Mouse (Mus musculus): ENCODE results near the gene Acvrl1. TPM values are rescaled to one million over a fixed set of nuclear protein-coding genes. Genes with fewer than 3 reads are reported as not detected.

Gene Acvrl1
- polyA plus RNA-seq, 1 experiment from 2014 or later = 2.6 TPM

DNA sequence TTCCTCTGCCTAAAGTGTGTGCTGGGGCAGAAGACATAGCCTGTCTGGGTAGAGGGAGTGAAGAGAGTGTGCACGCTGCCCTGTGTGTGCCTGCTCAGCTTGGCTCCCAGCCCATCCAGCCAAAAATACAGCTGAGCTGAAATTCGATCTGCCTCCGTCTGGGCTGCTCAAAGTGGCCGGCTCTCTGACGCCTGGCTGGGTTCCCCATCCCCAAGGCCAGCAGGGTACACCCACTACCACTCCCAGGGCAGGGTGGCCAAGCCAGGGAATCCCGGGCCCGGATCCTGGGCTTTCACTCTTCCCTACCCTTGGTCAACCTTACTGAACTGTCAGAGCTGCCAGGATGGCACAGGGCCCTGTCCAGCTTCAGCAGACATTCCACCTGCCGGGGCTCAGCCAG lies 15.2 kb downstream of the Acvrl1 start:
- no peaks in the 10 kb centered on the region for H3K9me3 ChIP-seq (ENCODE audit: low read length)

DNA sequence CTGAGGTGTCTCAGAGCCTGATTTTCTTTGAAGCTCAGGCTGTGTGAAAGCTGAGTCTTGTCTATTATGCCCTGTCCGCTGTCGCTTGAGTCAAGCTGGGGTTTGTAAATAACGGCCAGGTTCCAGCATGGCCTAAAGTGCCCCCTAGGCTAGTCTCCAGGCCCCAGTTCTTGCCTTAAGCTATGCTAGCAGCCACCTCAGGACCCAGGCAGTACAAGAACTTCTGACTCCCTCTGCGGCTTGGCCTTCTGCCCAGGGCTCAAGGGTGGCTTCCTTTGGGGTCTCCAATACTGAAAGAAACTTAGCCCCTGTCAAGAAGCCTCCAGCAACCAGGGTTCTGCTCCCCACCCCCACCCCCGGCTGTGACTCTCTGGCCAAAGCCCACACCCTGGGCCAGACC lies 15.9 kb downstream of the Acvrl1 start:
- peak overlapping the region; percentile 42; the same call in 1 of the 2 replicates for H3K4me3 ChIP-seq (ENCODE audit: low read depth, low read length)
- TF ChIP-seq EP300 (IDR thresholded peaks at IDR 0.05; ENCODE audit: low read depth) (no peak), CTCF (IDR thresholded peaks at IDR 0.05; ENCODE audit: low read depth) (no peak)
- no peak for ATAC-seq
- WGBS (ENCODE audit: insufficient replicate concordance) = 81% methylated on average over 5 of the region's 5 CpGs
- H3K36me3 ChIP-seq (replicated peaks; ENCODE audit: insufficient read depth, low read length) = no peaks in the 10 kb centered on the region
- no peak for DNase-seq
- H3K4me2 ChIP-seq (ENCODE audit: low read depth, low read length) = peak overlapping the region; percentile 70
- H3K9me3 ChIP-seq (ENCODE audit: low read length) = no peaks in the 10 kb centered on the region
- peak overlapping the region; percentile 83 for H3K27ac ChIP-seq (ENCODE audit: low read depth)
- 0 out of 2 replicates have a peak overlapping the region, but pooled peaks have one; percentile 38 for H3K9ac ChIP-seq (replicated peaks)
- peaks cover 59% of the 10 kb centered on the region for H3K4me1 ChIP-seq (ENCODE audit: insufficient read depth)
- H3K27me3 ChIP-seq (ENCODE audit: insufficient read depth, low read length) = no peaks in the 10 kb centered on the region

More for the DNA sequence above, 15.2 kb downstream of the Acvrl1 start:
- 39% methylated on average over 8 of the region's 8 CpGs for WGBS (ENCODE audit: insufficient replicate concordance)
- no peak for TF ChIP-seq CTCF (IDR thresholded peaks at IDR 0.05; ENCODE audit: low read depth)
- TF ChIP-seq EP300 (IDR thresholded peaks at IDR 0.05; ENCODE audit: low read depth) = no peak
- H3K4me2 ChIP-seq (ENCODE audit: low read depth, low read length) = peak overlapping the region; percentile 70; the same call in 1 of the 2 replicates
- H3K27ac ChIP-seq (ENCODE audit: low read depth) = peak overlapping the region; percentile 83; the same call in 1 of the 2 replicates
- DNase-seq (peak; percentile 49), ATAC-seq (no peak)
- H3K9ac ChIP-seq (replicated peaks) = no peak overlapping the region
- no peaks in the 10 kb centered on the region for H3K27me3 ChIP-seq (ENCODE audit: insufficient read depth, low read length)
- no peaks in the 10 kb centered on the region for H3K36me3 ChIP-seq (replicated peaks; ENCODE audit: insufficient read depth, low read length)
- no peak overlapping the region for H3K4me3 ChIP-seq (ENCODE audit: low read depth, low read length)
- H3K4me1 ChIP-seq (ENCODE audit: insufficient read depth) = peaks cover 60% of the 10 kb centered on the region

DNA sequence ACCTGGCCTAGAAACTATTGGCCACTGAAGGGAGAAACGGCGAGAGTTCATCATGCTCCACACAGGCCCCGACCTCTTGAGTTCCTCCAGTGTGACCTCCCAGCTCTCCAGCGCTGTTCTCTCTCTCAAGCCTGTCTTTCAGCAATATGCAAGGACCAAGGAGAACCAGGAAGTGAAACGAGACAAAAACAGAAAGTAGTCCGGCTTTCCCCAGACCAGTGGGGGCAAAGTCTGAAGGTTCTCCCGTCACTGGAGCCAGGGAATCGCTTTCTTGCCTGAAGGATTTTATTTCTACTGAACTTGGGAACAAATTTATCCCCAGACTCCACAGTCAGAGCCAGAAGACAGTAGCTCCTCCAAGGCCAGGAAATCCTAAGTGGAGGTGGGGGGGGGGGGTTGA lies 16.5 kb downstream of the Acvrl1 start:
- WGBS (ENCODE audit: insufficient replicate concordance) = 52% methylated on average over 8 of the region's 8 CpGs

DNA sequence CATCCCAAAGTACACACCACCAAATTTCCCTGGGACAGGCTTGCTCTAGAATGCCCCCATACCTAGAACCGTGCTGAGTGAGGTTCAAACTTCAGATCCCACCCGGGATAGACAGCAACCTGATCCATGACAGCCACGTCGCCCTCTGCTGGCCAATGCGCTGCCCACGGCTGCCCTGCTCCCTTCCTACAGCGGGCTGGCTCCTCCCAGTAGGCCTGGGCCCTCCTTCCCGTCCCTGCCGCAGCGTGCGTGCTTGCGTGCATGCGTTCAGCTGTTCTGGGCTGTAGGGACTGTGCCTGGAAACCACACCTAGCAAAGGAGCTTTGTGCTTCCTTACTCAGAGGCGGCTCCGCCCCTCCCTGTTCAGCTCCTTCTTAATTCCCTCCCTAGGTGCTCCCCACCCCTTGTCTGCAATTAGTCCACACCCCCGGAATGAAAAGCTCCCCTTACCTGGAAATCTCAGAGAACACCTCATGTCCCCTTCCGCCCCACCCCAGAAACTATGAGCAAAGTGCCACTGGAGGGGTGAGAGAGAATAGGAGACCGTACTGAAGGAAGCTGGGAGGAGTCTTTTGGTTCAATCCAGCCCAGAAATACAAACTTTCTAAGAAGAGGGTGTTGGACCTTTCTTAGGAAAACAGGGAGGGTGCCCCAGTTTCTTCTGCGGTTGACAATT lies 17.2 kb downstream of the Acvrl1 start:
- H3K9me3 ChIP-seq (ENCODE audit: low read length) = no peaks in the 10 kb centered on the region
- 6% methylated on average over 19 of the region's 19 CpGs for WGBS (ENCODE audit: insufficient replicate concordance)
- peaks cover 55% of the 10 kb centered on the region for H3K4me1 ChIP-seq (ENCODE audit: insufficient read depth)
- no peaks in the 10 kb centered on the region for H3K36me3 ChIP-seq (replicated peaks; ENCODE audit: insufficient read depth, low read length)
- H3K9ac ChIP-seq (replicated peaks) = peak overlapping the region; percentile 38
- peak overlapping the region; percentile 42 for H3K4me3 ChIP-seq (ENCODE audit: low read depth, low read length)
- ATAC-seq (peak; percentile 85), DNase-seq (peak; percentile 94)
- H3K4me2 ChIP-seq (ENCODE audit: low read depth, low read length) = peak overlapping the region; percentile 70
- TF ChIP-seq EP300 (IDR thresholded peaks at IDR 0.05; ENCODE audit: low read depth) (no peak), CTCF (IDR thresholded peaks at IDR 0.05; ENCODE audit: low read depth) (peak; percentile 98)
- no peaks in the 10 kb centered on the region for H3K27me3 ChIP-seq (ENCODE audit: insufficient read depth, low read length)
- peak overlapping the region; percentile 83 for H3K27ac ChIP-seq (ENCODE audit: low read depth)

More for the DNA sequence above, 16.5 kb downstream of the Acvrl1 start:
- no peaks in the 10 kb centered on the region for H3K9me3 ChIP-seq (ENCODE audit: low read length)
- H3K36me3 ChIP-seq (replicated peaks; ENCODE audit: insufficient read depth, low read length) = no peaks in the 10 kb centered on the region
- no peak for ATAC-seq
- no peak for DNase-seq
- peak overlapping the region; percentile 42 for H3K4me3 ChIP-seq (ENCODE audit: low read depth, low read length)
- H3K9ac ChIP-seq (replicated peaks) = peak overlapping the region; percentile 38
- peak overlapping the region; percentile 83 for H3K27ac ChIP-seq (ENCODE audit: low read depth)
- H3K4me1 ChIP-seq (ENCODE audit: insufficient read depth) = peaks cover 56% of the 10 kb centered on the region
- H3K27me3 ChIP-seq (ENCODE audit: insufficient read depth, low read length) = no peaks in the 10 kb centered on the region
- peak overlapping the region; percentile 70 for H3K4me2 ChIP-seq (ENCODE audit: low read depth, low read length)
- TF ChIP-seq CTCF (IDR thresholded peaks at IDR 0.05; ENCODE audit: low read depth) (no peak), EP300 (IDR thresholded peaks at IDR 0.05; ENCODE audit: low read depth) (no peak)

DNA sequence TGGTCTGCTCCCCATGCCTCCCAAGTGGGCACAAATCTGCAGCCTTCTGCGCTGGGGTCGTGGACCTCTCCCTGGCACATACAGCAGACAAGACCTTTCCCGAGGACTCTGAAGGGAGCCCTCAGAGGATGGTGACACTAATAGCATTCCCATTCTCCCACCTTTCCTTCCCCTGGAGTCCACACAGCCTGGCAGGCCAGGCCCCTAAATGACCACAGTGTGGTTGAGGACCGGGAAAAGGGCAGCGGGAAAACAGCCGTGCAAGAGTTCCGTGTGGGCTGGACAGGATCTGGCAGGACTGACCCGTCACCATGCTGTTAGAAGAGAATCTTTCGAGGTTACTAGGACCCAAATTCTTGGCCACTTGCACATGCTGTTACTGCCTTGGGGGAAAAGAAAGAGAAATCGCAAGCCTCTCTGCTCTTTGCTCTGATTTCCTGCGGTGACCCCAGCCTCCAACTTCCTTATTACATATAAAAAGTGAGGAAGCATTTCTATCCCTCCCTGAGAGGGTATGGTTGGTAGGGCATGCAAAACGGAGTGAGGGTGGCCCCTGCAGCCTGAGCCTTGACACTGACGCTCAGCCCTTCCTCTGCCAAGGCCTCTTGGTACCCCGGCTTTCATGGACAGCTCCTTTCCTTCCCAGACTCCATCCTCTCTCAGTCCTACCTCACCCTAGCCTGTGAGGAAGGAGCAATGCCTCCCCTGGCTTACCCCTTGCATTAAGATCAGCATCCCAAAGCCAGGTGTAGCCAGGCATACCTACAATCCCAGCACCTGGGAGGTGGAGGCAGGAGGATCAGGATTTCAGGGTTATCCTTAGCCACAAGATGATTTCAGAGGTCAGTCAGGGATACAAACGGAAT lies 18.0 kb downstream of the Acvrl1 start:
- Histone ChIP-seq H3K27ac (ENCODE audit: low read depth) (peak overlapping the region; percentile 55), H3K4me3 (ENCODE audit: low read depth, low read length) (peak overlapping the region; percentile 13; the same call in 1 of the 2 replicates), H3K4me2 (ENCODE audit: low read depth, low read length) (peak overlapping the region; percentile 70), H3K36me3 (replicated peaks; ENCODE audit: insufficient read depth, low read length) (no peaks in the 10 kb centered on the region), H3K27me3 (ENCODE audit: insufficient read depth, low read length) (no peaks in the 10 kb centered on the region), H3K9ac (replicated peaks) (no peak overlapping the region), H3K9me3 (ENCODE audit: low read length) (no peaks in the 10 kb centered on the region), H3K4me1 (ENCODE audit: insufficient read depth) (peaks cover 50% of the 10 kb centered on the region)
- no peak for TF ChIP-seq CTCF (IDR thresholded peaks at IDR 0.05; ENCODE audit: low read depth)
- no peak for TF ChIP-seq EP300 (IDR thresholded peaks at IDR 0.05; ENCODE audit: low read depth)
- no peak for DNase-seq
- WGBS (ENCODE audit: insufficient replicate concordance) = 26% methylated on average over 15 of the region's 15 CpGs
- ATAC-seq = no peak
